Mouse (Mus musculus) frontal cortex, postnatal 25 days (tissue): ENCODE measurements around the gene Dapp1.

Experiments
- DNase-seq, 2 experiments: peaks; one replicate each; pipeline ENCODE4 v3.0.0; 2022; ENCODE audit warnings: low spot score in 2 of 2

Dapp1 gene

GRCm38 (mm10) chr3:137981382-137981750, at the start of gene Dapp1:
Gene Dapp1, minus strand, starts transcription at chr3:137981545.
- DNase-seq, result no peak

DNA sequence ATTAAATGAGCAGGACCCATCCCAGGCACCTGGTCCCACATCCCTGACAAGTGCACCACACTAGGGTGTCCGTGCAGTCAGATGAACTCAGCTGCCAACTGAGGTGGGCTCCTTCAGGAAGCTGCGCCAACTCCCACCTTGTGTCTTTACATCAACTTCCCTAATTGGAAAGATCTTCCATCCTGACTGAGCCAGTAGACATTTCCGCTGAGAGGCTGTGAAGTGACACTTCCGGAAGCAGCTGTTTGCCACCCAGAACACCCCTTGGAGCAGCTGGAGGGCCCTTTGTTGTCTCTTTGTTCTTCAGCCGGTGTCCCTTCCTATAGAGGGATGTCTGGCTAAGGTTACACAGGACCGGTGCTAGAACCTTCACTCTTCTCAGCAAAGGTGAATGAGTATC, 49.2 kb upstream of the Dapp1 start:
- DNase-seq, result no peak

GRCm38 (mm10) chr3:138029351-138029750, 48.0 kb upstream of the Dapp1 start:
- DNase-seq, result peak in 1 of 2 experiments; percentile 9

DNA sequence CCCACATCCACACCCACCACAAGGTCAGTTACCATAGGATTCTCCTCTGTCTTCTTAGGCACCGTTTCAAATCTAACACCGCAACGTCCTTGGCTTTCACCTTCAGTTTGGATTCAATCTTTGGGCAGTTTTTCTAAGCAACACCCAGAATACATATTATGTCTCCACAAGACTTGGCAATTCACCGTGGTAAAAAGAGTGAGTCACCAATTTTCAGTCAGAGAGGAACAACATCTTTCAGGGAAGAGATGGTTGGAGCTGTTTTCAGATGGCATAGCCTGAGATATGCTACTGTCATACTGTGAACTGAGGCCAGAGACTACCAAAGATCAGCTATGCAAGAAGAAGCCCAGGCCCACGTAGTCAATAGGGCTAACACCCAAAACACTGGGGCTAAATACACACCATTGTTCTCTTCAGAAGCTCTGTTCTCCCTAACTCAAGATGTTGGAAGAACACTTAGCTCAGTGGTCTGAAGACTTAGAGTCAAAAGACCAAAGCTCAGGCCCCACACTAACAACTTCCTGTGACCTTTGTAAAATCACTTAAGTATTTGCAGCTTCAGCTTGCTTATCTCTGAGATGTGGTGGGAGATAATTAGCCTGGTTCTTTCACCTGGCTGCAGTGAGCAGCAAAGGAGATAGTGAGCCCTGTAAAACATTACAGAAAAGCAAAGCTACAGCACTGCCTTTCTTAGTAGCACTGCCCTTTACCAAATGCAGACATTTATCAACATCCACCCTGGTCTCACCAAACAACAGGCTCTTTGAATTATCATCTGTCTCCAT, 46.4 kb upstream of the Dapp1 start:
- no peak for DNase-seq

DNA sequence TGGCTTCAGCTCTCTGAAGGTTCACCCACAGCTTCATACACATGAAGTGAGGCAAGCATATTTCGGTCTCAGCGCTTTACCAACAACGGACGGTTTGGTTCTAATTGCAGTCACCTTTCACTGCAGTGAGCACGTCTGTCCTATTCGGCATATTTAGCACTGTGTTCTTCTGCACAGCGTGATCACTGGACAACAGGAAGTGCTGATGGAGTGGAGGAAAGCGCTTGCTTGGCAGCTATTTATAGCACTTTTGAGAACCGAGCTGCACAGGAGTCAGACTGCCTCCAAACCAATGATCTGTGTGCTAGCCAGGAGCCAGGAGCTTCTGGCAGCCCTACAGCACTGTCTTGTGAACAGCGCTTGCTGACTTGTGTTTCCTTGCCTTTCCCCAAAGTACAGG, 44.9 kb upstream of the Dapp1 start:
- DNase-seq, result no peak

DNA sequence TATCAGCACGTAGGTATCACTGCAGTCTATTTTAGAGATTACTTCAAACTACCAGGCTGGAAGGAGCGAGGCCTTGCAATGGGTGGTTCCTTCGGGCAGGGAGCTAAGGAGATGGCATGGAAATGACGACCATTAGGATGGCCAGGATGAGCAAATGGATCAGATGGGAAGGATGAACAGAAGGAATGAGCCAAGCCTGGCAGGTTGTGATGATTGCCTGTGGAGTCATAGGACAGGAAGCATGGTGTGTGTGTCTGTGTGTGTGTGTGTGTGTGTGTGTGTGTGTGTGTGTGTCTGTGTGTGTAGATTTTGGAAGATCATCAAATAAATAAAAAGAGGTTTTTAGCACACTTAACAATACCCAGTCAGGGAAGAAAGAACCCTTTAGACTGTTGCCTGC, 41.3 kb upstream of the Dapp1 start:
- DNase-seq, result no peak

DNA sequence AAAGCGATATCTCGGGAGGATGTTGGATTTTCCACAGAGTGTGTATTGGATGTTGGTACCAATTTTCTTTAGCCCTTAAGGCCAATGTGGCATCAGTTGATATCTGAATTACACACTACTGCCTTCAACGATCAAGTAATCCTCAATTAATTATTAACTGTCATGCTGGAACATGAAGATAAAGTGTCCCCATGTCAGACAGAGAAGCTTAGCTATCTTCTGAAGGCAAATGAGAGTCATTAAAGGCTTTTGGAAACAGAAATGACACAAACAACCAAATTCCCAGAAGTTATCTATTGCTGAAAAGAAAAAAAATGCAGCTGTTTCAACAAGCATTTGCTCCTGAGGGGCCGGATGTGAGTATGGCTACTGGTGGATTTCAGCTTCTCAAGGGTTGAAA, 40.7 kb upstream of the Dapp1 start:
- DNase-seq, result no peak

- DNase-seq, result no peak
Observed at GRCm38 (mm10) chr3:138016810-138017209, 35.5 kb upstream of the Dapp1 start.

DNA sequence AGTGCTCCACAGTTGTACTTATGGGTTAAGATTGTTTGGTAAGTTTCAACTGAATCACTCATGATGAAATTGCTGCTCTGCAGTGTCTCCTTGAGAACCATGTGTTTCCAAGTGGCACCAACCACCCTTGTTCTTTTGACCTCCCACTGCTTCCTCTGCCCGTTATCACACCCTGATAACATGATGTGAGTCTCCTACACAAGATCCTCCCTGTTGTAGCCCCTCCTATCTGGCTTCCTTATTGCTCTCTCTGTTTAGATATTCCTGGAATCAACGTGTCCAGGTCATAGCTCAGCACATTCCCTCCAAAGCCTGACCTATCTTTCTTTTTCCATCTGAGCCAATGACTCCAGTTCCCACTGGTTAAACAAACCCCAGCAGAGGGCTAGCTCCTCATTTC, 33.4 kb upstream of the Dapp1 start:
- DNase-seq, result no peak

GRCm38 (mm10) chr3:138012351-138012750, 31.0 kb upstream of the Dapp1 start:
- DNase-seq, result no peak

DNA sequence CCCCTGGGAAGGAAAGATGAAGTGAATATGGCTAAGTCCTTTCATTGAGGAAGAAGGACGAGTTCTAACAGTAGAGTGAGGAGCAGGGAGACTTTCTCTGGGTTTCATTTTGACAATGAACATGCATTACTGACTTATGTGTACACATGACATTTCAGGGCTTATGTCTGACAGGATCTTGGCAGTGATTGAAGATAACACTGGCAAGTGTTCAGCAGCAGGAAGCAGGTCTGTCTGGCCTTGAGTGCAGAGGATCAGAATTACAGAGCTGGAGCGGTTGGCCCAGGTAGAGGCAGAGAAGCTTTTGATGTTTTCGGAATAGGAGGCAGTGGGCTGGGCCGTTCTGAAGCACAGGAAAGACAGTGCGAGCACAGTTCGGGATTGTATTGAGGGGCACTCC, 26.8 kb upstream of the Dapp1 start:
- no peak for DNase-seq

- no peak for DNase-seq
Observed at GRCm38 (mm10) chr3:138006896-138007295, 25.6 kb upstream of the Dapp1 start.

GRCm38 (mm10) chr3:138003264-138003663, 21.9 kb upstream of the Dapp1 start:
- no peak for DNase-seq

- DNase-seq, result no peak
Observed at GRCm38 (mm10) chr3:138002545-138002944, 21.2 kb upstream of the Dapp1 start.

GRCm38 (mm10) chr3:138001865-138002264, 20.5 kb upstream of the Dapp1 start:
- DNase-seq, result no peak

DNA sequence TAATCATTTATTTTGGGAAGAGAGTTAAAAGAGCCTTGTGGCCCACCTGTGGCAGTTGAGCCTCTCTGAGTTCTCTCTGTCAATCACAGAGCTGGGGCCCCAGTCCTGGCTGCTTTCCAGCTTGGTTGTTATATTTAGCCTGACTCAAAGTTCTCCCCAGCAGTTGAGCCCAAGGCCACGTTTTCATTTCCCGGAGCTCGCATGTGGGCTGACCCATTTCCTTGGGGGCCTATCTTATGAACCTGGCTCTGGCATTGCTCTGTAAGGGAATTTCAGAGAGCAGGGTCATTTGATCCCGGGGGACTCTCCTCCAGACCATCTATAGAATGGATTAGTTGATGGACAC, 19.4 kb upstream of the Dapp1 start:
- peak in 1 of 2 experiments; percentile 12 for DNase-seq

- no peak for DNase-seq
Observed at GRCm38 (mm10) chr3:138000062-138000723, 18.8 kb upstream of the Dapp1 start.

DNA sequence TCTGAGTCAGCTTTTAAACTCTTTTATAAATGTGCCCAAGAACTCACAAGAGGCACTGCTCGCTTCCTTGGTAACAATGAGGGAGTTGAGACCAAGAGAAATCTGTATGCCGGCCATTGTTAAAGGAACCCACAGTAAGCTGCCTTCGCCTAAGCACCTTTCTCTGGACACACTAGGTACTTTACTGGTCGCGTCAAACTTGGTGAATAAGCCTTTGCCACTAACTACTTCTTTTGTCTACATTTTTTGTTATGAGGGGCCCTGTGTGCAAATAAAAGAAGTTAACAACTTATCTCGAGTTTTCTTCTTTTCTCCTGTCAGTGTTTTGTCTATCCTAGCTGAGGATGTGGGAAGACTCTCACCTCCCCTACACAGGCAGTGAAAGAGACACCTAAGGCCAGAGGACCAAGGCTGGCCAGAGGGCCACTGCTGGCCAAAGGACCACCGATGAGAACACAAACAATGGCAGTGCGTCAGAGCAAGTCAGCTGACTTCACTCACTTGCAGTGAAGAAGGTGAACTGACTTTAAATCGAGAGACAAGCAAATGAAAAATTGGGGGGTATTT, 18.0 kb upstream of the Dapp1 start:
- no peak for DNase-seq

- DNase-seq, result no peak
Observed at GRCm38 (mm10) chr3:137998491-137999223, 17.3 kb upstream of the Dapp1 start.

- no peak for DNase-seq
Observed at GRCm38 (mm10) chr3:137995486-137995885, 14.1 kb upstream of the Dapp1 start.

DNA sequence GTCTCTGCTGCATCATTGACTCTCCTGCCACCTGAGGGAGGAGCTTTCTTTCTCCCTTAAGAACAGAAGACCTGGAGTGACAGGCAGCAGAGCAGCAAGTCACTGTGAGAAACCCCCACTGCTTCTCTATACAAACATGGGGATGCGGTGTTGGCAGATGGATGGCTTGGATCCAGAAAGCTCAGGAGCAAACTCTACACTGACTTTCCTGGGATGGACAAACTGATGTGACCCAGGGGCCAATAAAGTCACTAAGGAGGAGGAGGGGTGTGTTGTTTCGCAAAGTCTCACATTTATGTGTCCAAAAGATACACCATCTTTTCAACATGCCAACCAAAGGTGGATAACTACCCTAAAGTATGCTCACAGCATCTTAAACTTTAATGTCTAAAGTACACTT, 12.9 kb upstream of the Dapp1 start:
- DNase-seq, result no peak

DNA sequence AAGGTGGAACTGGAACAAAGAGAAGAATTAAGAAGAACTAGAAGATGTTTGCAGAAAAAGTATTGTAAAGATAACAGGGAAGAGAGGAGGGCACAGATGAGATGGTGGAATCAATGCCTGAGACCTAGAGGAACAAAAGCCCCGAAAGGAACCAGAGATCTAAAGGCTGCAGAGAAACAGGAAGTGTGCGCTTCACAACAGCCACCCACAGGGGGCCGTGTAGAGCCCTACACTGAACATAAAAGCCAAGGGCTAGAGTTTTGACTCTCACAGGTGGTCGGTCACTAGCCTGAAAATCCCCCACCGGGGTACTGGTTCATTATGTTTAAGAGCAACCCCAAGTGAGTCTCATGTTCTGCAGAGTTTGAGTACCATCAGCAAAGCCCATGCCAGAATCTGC, 11.0 kb upstream of the Dapp1 start:
- DNase-seq, result no peak

- peak; percentile 55 to 72 for DNase-seq
Observed at GRCm38 (mm10) chr3:137991183-137991582, 9.8 kb upstream of the Dapp1 start.
